Mouse (Mus musculus) yolk sac, embryonic 10.5 days (tissue): ENCODE data around the gene Bcam.
"Not testable (repeated sequence)": the region's sequence is repeated elsewhere in the genome, so short reads cannot be mapped to it uniquely, and the experiment has no call there.

Experiments used
- DNase-seq: peaks from one replicate; pipeline ENCODE4 v3.0.0-alpha.2; 2017; ENCODE audit warnings: low spot score

The Bcam gene

DNA sequence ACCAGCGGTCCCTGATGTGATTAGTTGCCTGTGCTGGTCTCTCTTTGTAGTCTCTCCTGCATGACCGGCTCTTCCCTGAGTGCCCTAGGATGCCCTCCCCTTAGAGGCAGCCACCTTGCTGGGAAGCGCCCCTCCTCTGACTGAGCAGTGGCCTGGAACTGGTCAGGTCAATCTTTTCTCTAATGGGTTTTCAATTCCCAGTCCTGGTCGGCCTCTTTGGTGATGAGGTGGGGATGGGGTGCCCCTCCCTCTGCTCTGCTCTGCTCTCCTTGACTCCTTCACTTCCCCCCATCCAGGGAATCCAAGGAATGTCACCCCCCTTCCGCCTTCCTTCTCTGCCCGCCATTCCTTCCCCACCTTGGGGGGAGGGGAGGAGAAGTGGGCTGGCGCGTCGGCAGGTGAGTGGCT is at the start of gene Bcam:
Gene Bcam, minus strand, starts transcription at position 33 of the 408 bp plus-strand sequence.
- DNase-seq = peak; percentile 94

DNA sequence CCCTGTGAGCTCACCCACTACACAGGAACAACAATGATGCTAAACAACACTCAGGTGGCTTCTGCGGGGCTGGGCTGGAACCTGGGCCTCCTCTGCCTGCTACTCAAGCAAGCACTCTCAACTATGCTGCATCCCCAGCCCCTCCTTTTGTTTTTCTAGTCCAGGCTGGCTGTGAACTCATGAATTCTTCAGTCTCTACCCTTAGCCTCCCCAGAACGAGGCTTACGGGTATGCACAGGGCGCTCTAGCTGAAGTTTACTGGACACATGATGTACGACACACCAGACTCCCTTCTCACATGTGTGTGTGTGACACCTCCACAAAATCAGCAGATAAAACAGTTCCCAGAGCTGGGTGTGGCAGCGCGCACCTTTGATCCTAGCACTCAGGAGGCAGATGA is 48.1 kb upstream of the Bcam start:
- no peak for DNase-seq

DNA sequence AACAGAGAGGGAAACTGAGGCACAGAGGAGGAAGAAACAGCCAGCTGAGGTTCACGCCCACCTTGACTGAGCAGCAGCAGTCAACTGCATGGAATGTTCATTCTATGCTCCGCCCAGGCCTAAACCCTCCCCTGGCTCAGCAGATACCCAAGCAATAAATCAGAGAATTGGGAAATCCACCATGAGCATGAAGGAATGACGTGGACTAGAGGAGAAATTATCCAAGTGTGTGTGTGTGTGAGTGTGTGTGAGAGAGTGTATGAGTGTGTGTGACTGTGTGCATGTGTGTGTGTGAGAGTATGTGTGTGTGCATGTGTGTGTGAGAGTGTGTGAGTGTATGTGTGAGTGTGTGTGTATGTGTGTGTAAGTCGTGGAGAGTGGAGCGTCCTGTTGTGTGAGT is 47.6 kb upstream of the Bcam start:
- DNase-seq = no peak

DNA sequence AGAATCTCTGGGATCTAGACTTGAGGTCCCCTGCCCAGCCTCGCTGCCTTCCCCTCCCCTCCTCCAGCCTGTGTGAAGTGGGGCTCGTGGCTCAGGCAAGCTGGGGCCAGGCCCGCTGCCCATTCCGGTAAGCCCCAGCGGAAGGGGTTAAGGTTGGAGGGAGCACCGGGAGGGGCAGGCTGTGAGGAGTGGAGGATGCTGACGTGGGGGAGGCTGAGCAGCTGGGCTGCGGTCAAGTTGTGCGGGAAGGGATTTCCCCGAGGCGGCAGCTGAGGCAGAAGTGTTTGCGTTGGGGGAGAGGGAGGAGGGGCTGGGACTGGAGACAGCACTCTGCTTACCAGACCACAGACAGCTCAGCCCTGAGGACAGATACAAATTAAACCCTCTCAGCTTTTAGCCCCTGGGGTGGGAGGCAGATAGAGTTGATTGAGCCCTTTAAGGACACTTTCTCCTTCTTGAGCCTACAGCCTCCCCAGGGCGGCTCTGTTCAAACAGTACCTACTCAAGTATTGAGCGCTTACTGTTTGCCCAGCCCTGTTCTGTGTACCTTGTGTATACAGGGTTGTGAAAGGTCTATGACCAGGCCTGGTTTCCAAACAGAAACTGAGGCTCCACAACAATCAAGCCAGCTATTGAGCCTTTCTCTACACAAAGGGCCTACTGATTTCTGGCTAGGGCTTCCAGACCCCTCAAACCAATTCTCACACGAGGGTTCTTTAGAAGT is 46.7 kb upstream of the Bcam start:
- peak; percentile 82 for DNase-seq

DNA sequence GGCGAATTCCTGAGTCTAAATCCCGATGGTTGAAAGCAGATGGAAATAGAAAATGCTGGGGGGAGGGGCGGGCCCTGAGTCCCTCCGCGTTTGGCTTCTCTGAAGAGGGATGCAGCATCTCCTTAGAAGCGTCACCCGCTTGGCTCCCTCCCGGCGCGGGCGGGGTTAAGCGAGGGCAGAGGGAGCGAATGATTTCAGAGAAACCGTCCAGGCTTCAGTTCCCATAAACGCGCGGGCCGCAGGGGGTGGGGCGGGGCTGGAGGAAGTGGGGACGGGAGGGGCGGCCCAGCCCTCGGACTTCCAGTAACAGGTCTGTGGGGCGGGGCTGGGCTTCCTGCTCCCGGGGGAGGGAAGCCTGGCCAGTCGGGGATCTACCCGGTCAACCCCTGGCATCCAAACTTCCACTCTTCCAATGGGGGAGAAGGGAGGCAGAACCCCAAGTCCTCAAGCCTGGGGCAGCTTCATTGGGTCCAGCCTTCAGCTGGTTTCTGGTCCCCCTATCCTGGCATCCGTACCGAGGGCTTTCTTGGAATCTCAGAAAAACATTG is 45.5 kb upstream of the Bcam start:
- DNase-seq = peak; percentile 89

DNA sequence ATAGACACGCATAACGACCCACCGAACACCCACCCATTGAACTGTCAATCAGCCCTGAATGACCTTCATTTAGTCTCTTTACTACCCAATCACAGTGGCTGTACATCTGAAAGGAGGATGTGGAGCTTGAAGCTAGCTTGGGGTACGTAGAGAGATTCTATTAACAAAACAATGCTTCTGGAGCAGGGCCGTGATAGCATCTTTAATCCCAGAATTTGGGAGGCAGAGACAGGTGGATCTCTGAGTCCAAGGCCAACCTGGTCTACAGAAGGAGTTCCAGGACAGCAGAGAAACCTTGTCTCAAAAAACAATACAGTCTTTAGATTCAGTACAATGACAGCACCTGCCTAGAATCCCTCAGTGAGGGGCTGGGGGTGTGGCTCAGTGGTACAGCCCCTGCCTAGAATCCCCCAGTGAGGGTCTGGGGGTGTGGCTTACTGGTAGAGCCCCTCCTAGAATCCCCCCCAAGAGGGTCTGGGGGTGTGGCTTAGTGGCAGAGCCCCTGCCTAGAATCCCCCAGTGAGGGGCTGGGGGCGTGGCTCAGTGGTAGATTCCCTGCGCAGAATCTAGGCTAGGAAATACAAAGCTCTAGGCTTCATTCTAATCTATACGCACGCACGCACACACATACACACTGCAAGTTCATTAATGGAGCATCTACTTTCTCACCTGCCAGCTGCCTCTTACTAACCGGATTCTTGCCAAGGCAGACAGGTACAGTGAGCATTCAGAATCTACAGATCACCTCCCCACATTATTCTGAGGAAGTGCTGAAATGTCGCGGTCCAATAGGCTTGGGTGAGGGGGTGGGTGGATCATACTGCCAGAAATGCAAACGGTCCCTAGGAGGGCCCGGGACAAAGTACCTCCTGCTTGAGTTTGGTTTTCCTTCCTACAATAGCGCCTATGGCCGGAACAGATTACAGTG is 44.7 kb upstream of the Bcam start:
- no peak for DNase-seq

- DNase-seq = no peak
Observed at GRCm38 (mm10) chr7:19813579-19814122, 42.8 kb upstream of the Bcam start.

DNA sequence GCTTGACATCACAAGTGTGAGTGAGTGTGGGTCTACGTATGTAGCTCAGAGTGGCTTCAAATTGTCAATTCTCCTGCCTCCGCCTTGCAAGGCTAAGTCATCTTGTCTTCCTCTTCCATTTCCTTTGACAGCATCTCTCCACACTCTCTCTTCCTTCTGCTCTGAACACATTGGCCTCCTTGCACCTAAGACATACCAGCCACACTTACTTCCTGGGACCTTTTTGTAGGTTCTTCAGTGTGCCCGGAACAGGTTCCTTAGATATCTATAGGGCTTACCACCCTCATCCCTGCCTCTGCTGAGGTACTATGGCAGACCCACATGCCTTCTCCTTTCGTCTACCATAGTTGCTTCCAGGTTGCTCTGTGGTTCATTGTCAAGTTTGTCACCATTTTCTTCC is 42.3 kb upstream of the Bcam start:
- DNase-seq = no peak

GRCm38 (mm10) chr7:19811114-19811513 is 40.3 kb upstream of the Bcam start:
- peak; percentile 27 for DNase-seq

GRCm38 (mm10) chr7:19809369-19809768 is 38.6 kb upstream of the Bcam start:
- DNase-seq = no peak

GRCm38 (mm10) chr7:19806356-19806969 is 35.6 kb upstream of the Bcam start:
- DNase-seq = no peak

GRCm38 (mm10) chr7:19802995-19803394 is 32.2 kb upstream of the Bcam start:
- DNase-seq = no peak

DNA sequence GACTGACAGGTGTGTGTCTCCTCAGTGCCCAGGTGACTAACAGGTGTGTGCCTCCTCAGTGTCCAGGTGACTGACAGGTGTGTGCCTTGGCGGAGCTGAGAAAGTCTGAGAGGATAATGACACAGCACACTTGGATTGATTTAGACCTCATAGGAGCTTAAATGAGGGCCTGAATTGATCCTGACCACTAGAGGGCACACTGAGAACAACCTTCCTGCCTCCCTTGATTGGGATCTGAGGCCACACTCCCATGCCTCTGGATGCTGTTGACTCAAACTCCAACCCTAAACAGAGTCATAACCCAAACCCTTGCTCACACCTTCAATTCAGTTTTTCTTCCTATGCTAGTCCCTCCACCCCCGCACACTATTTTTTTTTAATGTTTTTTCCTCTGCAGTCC is 29.9 kb upstream of the Bcam start:
- no peak for DNase-seq

- DNase-seq = peak; percentile 71
Observed at GRCm38 (mm10) chr7:19796697-19797588, 26.1 kb upstream of the Bcam start, which contains the start of gene Cblc. Gene Cblc, minus strand, starts transcription at chr7:19796809.

DNA sequence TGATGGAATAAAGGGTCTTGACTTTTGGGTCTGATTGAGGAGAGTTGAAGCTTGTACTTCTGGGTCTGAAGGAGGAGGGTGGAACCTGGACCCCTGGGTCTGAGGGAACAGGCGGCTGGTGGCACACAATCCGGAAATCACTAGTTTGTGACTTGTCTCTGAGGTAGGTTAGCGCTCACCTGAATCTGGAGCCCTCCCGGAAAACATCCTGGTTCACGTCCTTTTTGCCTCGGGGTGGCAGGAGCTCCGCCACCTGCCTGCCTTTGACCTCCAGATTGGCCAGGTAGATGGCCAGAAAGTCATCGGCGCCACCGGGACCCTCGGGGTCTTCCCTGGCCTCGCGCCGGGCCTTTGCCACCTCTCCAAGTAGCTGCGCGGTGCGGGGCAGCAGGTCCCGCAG is 25.4 kb upstream of the Bcam start:
- no peak for DNase-seq

- no peak for DNase-seq
Observed at GRCm38 (mm10) chr7:19795236-19795635, 24.4 kb upstream of the Bcam start.

GRCm38 (mm10) chr7:19792701-19793630 is 22.1 kb upstream of the Bcam start:
- peak; percentile 63 for DNase-seq

DNA sequence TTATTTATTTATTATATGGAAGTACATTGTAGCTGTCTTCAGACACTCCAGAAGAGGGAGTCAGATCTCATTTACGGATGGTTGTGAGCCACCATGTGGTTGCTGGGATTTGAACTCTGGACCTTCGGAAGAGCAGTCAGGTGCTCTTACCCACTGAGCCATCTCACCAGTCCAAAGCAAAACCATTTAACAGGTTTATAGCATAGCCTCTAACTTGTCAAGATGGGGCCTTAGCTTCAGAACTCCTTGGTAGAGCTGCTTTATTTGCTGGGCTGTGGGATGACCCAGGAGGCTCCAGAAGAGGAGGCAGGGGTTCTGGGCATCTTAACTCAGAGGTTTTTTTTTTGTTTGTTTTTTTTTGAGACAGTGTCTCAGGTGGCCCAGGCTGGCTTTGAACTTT is 20.7 kb upstream of the Bcam start:
- DNase-seq = not testable (repeated sequence)

DNA sequence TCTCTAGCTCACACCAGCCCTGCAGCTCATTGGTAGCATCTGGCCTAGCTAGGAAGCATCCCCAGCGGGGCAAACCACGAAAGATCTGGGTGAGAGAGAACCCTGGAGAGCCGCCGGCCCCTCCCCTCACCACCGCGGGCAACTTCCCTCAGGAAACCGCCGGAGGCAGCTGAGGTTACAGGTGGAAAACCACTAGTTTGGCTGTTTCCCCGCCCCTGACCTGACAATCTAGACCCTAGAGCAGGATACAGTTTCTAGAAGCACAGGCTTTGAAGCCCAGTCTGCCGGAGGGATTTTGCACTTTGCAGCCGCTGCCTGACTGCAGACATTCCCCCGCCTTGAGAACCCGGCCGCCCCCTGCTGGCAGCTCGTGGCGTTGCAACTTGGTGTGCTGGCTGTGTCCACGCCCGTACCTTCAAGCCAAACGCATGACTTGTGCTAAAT is 19.1 kb upstream of the Bcam start:
- peak; percentile 86 for DNase-seq
